Comparison of ENCODE assay signal across 14 mouse cellular contexts in the genomic region with DNA sequence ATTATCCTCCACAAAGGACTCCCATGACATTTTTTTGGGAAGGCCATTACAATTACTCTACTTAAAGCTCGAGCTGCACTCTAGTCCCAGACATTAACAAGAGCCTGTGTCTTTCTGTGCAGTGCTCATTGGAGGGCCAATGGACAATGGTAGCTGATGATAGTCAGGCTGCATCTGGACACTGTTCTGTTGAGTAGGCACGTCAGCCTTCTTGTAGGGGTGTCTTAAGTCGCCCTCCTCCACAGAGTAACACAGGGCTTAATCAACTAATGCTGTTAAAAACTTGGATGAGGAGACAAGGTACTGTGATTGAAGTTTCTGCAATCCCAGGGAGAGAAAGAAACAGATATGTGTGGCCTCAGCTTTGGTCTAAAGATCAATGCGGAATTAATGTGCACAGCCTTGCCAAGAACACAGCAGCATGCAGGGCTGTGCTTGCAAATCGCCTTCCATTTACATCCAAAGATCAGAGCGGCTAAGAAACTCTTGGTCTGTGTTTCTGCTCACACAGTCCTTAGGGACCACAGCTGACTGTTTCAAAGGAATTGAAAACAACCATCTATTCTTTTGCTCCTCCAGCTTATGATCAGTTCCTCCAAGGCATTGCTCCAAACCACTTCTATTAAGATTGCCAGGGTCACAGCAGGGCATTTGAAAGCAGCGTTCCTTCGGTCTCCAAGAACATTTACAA.
A peak's percentile ranks its signal among the peaks of the same experiment; 100 is the strongest.
DNase-seq lines count a peak whose midpoint lies in the region; ATAC-seq and TF ChIP-seq lines count a peak whose summit lies in the region.
"Had no signal": no experiment of that assay in that cellular context is flagged by ENCODE, and none has a peak within 500 bp of the region (broad histone marks: within the 10 kb centered on the region; RNA-seq: fewer than 3 reads in every experiment).

No protein-coding gene starts in this region.

- H3K4me3 ChIP-seq in hindbrain, embryonic 14.5 days (replicated peaks; ENCODE audit: low read length) = no peak overlapping the region
- no peak overlapping the region for H3K4me3 ChIP-seq in hindbrain, embryonic 13.5 days
- no peak overlapping the region for H3K4me3 ChIP-seq in midbrain, embryonic 13.5 days (replicated peaks)
- H3K4me3 ChIP-seq: erythroblast, embryonic 14.5 days; heart, adult 2 months had no signal

- no peaks in the 10 kb centered on the region for H3K9me3 ChIP-seq in hindbrain, embryonic 14.5 days (ENCODE audit: control insufficient read depth, low read length)
- no peaks in the 10 kb centered on the region for H3K9me3 ChIP-seq in hindbrain, embryonic 13.5 days
- no peaks in the 10 kb centered on the region for H3K9me3 ChIP-seq in midbrain, embryonic 13.5 days

- H3K36me3 ChIP-seq in hindbrain, embryonic 14.5 days (replicated peaks; ENCODE audit: control insufficient read depth, insufficient read depth) = no peaks in the 10 kb centered on the region
- no peaks in the 10 kb centered on the region for H3K36me3 ChIP-seq in hindbrain, embryonic 13.5 days
- H3K36me3 ChIP-seq in midbrain, embryonic 13.5 days = no peaks in the 10 kb centered on the region

- ATAC-seq in hindbrain, embryonic 14.5 days (ENCODE audit: low FRiP score) = no peak
- no peak for ATAC-seq in hindbrain, embryonic 13.5 days (ENCODE audit: low FRiP score)
- peak; percentile 67 for ATAC-seq in midbrain, embryonic 13.5 days
- ATAC-seq in granulocyte monocyte progenitor cell, adult 5-6 weeks (replicated peaks; ENCODE audit: poor library complexity, severe bottlenecking) = no peak
- ATAC-seq: liver, postnatal 0 days had no signal

- TF ChIP-seq CTCF in brain, embryonic 14.5 days (IDR thresholded peaks at IDR 0.05; ENCODE audit: borderline replicate concordance, extremely low read depth, insufficient read depth, insufficient read length) = no peak

- no peak overlapping the region for H3K4me2 ChIP-seq in hindbrain, embryonic 14.5 days (replicated peaks)
- no peak overlapping the region for H3K4me2 ChIP-seq in hindbrain, embryonic 13.5 days
- H3K4me2 ChIP-seq in midbrain, embryonic 13.5 days (replicated peaks) = no peak overlapping the region

- no peak for TF ChIP-seq POLR2A in brain, embryonic 14.5 days (IDR thresholded peaks at IDR 0.05; ENCODE audit: borderline replicate concordance, extremely low read depth, insufficient read depth, insufficient read length, poor library complexity, severe bottlenecking)

- DNase-seq in cerebellum, postnatal 14 days = peak; percentile 13 to 24
- DNase-seq in cerebellum, postnatal 25 days = no peak
- DNase-seq in hindbrain, embryonic 14.5 days (ENCODE audit: low spot score) = no peak
- peak; percentile 85 for DNase-seq in brain, embryonic 14.5 days (ENCODE audit: low read depth)
- DNase-seq in adrenal gland, postnatal 4 days (ENCODE audit: low spot score in 2 of 2) = no peak
- DNase-seq: B cell, adult 2 months; heart, adult 2 months; kidney, postnatal 14 days; liver, postnatal 0 days; right cerebral cortex, postnatal 14 days had no signal

- no peaks in the 10 kb centered on the region for H3K27me3 ChIP-seq in hindbrain, embryonic 14.5 days (ENCODE audit: control insufficient read depth, insufficient read depth, low read length)
- no peaks in the 10 kb centered on the region for H3K27me3 ChIP-seq in hindbrain, embryonic 13.5 days
- H3K27me3 ChIP-seq in midbrain, embryonic 13.5 days = no peaks in the 10 kb centered on the region

- H3K27ac ChIP-seq in hindbrain, embryonic 14.5 days = peak overlapping the region; percentile 23; the same call in 1 of the 2 replicates
- no peak overlapping the region for H3K27ac ChIP-seq in hindbrain, embryonic 13.5 days
- peak overlapping the region; percentile 36; the same call in 1 of the 2 replicates for H3K27ac ChIP-seq in midbrain, embryonic 13.5 days
- H3K27ac ChIP-seq: heart, adult 2 months had no signal

- H3K9ac ChIP-seq in hindbrain, embryonic 14.5 days = no peak overlapping the region
- no peak overlapping the region for H3K9ac ChIP-seq in hindbrain, embryonic 13.5 days
- no peak overlapping the region for H3K9ac ChIP-seq in midbrain, embryonic 13.5 days (replicated peaks)
- H3K9ac ChIP-seq: liver, postnatal 0 days had no signal

- WGBS in hindbrain, embryonic 14.5 days = 58% methylated on average over 8 of the region's 8 CpGs
- WGBS in hindbrain, embryonic 13.5 days = 70% methylated on average over 8 of the region's 8 CpGs
- 59% methylated on average over 8 of the region's 8 CpGs for WGBS in midbrain, embryonic 13.5 days

- H3K4me1 ChIP-seq in hindbrain, embryonic 14.5 days (replicated peaks; ENCODE audit: control insufficient read depth, insufficient read depth, low read length) = 0 out of 2 replicates have a peak, but pooled peaks cover 6% of the 10 kb centered on the region
- peaks cover 13% of the 10 kb centered on the region for H3K4me1 ChIP-seq in hindbrain, embryonic 13.5 days (replicated peaks)
- peaks cover 8% of the 10 kb centered on the region for H3K4me1 ChIP-seq in midbrain, embryonic 13.5 days (replicated peaks)

Comparison
In these comparisons a context has a peak if more than half of its experiments do, and no peak if none do; other contexts are left out.
1. DNase-seq: peak in cerebellum, postnatal 14 days (2 of 2) and brain, embryonic 14.5 days (single experiment); none in cerebellum, postnatal 25 days (0 of 2), hindbrain, embryonic 14.5 days (single experiment) and adrenal gland, postnatal 4 days (0 of 2).